Mouse (Mus musculus) naive thymus-derived CD4-positive, alpha-beta T cell, adult 2 months (primary cell): ENCODE data around the gene Olfm2.
"Not testable (repeated sequence)": the region's sequence is repeated elsewhere in the genome, so short reads cannot be mapped to it uniquely, and the experiment has no call there.

Experiments
- DNase-seq: peaks from one replicate; pipeline ENCODE4 v3.0.0-alpha.2; 2011; ENCODE audit warnings: low read depth

Olfm2 gene

DNA sequence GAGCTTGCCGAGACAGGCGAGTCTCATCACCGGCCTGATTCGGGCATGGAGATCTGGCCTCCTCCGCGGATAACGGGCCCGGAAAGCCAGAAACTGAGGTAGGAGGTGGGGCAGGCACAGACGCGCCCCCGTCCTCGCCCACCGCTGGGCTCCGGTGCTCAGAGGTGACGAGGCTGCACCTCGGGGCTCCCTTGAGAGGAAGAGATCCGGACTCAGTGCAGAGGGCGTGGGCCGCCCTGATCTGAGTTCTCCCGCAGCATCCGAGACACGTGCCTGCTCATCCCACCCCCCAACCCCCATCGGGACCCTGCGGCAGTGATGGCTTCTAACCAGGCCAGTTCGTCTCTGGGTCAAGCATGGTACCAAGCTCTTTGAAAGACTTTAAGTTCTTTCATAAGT is 93.9 kb downstream of the Olfm2 start:
- no peak for DNase-seq

DNA sequence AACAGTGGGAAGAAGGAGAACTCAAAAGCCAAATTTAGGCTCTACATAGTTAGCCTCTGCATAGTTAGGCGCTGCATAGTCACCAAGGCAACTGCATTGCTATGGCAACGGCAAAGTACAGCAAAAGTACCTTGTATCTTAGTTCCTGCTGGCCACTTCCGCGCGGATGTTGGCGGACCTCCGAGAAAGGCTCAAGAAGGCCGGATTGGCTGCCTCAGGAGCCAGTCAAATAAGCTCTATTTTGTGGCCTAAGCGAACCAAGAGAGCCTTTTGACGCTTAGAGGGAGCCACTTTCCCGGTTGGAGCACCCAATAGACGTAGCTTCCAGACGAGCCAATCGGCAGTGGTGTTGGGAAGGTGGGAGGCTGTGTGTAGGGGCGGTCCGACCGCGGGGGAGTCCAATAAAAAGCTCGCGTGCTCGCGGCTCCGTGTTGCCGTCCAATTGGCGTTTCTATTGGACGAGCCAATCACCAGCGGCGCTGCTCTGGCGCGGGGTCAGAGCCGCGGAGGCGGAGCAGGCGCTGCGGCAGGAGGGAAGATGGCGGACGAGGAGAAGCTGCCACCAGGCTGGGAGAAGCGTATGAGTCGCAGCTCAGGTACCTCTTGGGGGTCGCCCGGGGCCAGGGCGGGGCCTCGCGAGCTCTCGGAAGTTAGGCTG is 94.4 kb downstream of the Olfm2 start, which contains the start of gene Pin1:
Gene Pin1 (plus strand): TSS at position 494 of the 658 bp plus-strand sequence.
- peak; percentile 99 for DNase-seq

DNA sequence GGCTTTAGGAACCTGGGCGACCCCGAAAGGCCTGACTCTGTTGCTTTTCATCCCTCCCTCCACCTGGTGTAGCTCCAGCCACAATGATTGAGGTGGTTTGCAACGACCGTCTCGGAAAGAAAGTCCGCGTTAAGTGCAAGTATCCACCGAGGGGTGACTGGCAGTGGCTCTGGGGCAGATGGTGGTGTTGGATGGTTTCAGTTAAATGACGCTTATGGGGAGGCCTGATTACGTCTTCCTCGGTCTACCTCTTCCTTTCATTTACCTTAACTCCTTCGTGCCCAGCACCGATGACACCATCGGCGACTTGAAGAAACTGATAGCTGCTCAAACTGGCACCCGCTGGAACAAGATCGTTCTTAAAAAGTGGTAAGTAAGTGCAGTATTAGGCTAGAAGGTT is 101.0 kb downstream of the Olfm2 start:
- peak; percentile 85 for DNase-seq

DNA sequence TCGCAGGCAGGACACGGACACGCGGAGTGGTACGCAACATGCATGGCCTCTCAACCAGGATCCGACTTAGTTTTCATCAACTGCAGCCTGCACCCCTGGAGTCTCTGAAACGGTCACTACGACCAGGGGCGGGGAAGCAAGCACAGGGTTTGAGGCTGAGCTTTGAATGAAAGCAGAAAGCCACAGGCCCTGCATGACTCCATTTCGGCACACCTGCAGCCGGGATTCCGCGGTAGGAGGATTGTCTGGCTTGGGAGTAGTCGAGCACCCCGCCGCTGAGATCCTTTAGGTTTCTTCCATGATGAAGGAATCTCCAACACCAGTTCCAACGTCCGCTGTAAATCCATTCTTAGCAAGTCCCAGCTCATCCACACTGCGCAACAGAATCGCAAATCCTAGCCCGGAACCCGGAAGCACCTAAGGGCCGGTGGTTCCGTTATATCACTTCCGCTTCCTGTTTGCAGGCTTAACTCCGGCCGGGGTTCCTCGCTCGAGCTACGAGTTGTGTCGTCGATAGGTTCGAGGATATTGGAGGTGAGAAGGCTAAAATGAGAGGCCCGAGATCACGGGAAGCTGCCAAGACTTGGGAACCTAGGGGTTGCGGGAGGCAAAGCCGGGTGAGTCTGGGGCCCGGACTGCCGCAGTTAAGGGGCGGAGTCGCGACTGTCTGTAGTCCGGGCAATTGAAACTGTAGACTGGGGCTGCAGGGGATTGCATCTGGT is 101.6 kb downstream of the Olfm2 start, which contains the start of gene Fbxl12:
Gene Fbxl12 (minus strand): TSS at position 408 of the 722 bp plus-strand sequence.
- DNase-seq, result peak; percentile 89

DNA sequence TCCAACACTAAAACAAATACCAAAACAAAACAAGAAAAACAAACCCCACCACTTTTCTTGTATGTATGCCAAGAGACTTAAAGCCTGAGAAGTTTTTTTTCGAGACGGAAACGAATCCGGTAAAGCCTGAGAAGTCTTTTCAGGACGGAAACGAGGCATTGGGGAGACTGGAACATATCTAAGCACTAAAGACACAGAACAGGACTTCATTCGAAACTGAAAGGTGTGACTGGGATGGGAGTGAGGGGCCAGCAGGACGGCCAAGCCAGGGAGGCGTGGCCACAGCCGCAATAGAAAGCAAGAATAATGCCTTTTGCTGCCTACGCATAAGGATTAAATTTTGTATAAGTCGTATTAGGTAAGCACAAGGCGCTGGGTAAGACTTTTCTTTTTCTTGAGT is 102.4 kb downstream of the Olfm2 start:
- DNase-seq, result peak; percentile 61

DNA sequence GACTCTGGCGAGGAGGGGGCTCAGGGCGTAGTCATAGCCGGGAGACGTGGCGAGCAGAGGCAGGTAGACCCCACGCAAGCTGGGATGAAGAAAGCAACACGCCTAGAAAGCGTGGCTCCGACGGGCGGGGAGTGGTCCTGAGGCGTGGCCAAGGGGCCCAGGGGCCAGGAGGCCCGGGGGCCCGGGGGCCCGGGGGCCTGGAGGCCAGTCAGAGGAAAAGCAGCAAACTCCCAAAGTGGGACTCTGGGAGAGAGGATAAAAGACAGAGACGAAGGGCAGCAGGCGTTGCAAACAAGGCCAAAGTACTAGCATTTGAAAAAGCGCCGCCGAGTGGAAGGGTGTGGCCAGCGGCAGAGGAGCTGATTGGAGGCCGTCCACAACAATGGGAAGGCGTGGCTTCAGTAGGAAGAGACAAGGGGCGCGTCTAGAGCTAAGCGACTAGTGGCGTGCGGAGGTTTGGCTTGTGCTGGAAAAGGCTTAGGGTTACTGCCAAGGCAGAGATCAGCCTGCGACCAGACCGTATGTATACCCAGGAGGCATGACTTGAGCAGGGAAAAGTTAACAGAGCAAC is 103.2 kb downstream of the Olfm2 start:
- peak; percentile 92 for DNase-seq

DNA sequence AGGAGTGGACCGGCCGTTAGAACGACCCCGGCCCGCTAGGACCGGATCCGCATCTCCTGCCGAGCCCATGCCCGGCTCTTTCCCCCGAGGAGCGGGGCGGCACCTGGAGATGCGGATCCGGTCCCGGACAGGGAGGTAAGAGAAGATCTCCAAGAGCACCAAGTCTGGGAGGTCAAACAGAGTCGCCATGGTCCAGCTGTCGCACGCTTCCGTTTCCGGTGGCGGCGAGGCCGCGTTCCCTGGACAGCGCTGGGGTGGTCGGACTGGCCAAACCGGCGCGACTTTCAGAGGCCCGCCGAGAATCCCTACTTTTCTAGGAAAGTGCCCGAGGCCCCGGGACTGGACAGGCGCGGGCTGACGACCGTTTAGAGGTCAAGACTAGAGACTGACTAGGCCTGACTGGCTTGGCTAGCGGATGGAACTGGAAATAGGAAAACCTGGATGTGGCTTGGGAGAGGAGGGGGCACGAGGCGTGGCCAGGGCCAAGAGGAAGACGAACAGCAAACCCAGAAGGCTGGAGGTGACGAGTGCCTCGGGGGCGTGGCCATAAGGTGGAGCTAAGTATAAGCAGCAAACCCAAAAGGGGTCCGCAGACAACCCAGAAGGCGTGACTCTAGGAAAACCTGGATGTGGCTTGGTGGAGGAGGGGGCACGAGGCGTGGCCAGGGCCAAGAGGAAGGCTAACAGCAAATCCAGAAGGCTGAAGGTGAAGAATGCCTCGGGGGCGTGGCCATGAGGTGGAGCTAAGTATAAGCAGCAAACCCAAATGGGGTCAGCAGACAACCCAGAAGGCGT is 103.9 kb downstream of the Olfm2 start, which contains the start of gene Ubl5:
Gene Ubl5 (plus strand): TSS at position 778 of the 795 bp plus-strand sequence.
- peak; percentile 71 for DNase-seq

DNA sequence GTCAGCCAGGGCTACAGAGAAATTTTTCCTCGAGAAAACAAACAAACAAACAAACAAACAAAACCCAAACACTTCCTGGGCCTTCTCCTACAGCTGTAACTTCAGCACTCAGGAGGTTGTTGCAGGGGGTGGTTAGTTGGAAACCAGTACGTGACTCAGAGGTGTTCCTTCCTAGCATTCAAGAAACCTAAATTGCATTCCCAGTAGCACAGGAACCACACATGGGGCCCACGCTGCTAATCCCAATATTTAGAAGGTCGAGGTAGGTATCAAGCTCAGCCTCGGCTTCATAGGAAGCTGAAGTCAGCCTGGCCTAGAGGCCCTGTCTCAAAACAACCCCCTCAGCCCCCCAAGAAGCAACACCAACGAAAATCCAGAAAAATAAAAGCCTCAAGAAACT is 104.6 kb downstream of the Olfm2 start:
- DNase-seq, result no peak

DNA sequence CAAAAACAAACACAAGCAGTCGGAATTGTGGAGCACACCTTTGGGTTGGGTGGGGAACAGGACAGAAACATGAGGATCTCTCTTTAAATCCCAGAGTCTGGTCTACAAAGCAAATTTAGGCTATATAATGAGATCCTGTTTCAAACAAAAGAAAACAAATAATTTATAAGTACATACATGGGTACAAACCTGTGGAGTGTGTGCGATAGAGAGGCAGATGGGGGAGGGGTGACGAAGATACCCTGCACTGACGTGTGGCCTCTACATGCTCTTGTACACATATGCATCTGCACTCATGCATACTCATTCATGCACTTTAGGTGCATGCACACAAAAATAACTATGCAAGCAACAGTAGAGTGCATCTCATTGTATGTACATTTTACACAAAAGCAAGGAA is 106.7 kb downstream of the Olfm2 start:
- DNase-seq, result no peak

DNA sequence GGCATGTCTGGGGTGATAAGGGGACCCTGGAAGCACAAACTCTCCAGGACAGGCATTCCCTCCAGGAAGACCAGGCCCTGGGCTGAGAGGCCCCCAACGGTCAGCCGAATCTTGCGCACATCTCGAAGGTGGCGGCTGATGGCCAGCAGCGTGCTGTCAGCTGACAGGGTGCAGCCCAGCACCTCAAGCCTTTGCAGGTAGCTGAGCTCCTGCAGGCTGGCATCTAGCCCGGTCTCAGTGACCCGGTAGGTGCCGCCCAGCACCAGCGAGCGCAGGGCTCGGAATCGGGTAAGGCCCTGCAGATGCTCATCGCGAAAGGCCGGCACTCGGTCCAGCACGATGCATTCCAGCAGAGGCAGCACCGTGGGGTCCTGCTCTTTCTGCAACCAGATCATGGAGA is 107.6 kb downstream of the Olfm2 start:
- no peak for DNase-seq

DNA sequence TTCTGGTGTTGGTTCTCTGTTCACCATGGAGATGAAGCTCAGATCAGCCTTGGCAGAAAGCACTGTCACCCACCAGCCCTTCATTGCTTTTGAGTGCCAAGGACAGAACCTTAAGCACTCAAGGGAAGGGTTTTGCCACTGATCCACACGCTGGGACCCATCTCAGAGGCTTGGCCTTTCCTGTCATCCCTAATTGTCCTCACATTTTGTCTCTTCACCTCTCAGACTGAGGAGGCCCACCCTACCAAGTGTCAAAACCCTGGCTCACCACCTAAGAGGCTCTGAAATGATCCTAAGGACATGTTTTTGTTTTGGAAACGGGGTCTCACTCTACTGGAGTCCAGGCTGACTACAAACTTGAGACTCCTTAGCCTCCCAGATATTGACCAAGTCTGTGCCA is 109.4 kb downstream of the Olfm2 start:
- DNase-seq, result peak; percentile 16

DNA sequence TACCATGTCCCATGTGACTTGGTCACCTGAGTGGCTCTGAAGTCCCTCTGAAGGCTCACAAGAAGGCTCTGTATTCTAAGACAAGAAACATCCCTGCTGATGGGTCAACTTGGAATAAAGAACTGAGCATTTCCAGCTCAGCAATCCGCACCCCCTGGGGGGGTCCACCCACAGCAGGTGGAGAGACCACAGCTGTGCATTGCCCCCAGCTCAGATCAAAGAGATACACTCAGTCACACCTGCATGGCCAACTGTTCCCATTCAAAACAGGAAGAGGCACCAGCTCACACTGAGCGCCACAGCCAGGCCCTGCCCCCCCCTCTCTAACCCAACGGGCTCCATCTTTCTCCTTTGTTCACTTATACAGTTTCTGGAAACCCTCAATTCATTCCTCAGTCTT is 109.9 kb downstream of the Olfm2 start:
- peak; percentile 48 for DNase-seq

DNA sequence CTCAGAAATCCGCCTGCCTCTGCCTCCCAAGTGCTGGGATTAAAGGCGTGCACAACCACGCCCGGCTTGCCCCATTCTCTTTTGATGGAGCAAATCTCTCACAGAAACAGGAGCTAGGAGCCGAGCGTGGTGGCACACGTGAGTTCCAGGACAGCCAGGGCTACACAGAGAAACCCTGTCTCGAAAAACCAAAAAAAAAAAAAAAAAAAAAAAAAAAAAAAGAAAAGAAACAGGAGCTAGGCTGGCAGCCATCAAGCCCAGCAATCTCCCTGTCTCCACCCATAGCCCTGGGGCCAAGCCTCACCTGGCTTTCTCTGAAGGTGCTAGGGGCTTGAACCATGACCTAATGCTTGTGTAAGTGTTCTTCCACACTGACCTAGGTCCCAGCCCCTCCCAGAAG is 110.5 kb downstream of the Olfm2 start:
- DNase-seq, result not testable (repeated sequence)

DNA sequence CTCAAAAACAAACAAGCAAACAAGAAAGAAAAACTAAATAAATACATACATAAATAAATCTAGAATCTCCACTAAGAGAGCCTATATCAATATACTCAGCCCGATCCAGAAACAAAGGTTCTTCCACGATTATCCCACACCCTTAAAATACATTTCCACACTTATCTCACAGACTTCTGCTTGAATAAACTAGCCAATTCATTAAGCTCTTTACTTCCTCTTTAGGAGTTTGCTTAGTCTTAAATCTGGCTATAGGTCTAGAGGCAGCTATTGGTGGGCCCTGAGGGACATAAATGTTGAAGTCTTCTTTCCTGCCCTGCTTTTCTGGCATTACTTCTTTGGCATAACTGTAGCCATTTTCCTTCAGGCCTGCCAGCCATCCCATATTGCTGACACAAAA is 114.8 kb downstream of the Olfm2 start:
- no peak for DNase-seq
